Mouse (Mus musculus) 3134 (cell line): ENCODE measurements around the gene Ppp1r11.
"Not testable (repeated sequence)": the region's sequence is repeated elsewhere in the genome, so short reads cannot be mapped to it uniquely, and the experiment has no call there.

Experiments
- DNase-seq: peaks from one replicate; pipeline ENCODE4 v3.0.0-alpha.2; 2011; ENCODE audit warnings: low spot score; ENCODE audit not compliant: insufficient read length; ENCODE audit errors: extremely low read depth

Gene Ppp1r11

GRCm38 (mm10) chr17:36950981-36951947 is at the start of gene Ppp1r11:
Gene Ppp1r11, minus strand, starts transcription at chr17:36951741.
- DNase-seq, result peak; percentile 92

- no peak for DNase-seq
Measured at GRCm38 (mm10) chr17:37000863-37001262, 49.3 kb upstream of the Ppp1r11 start, which contains the start of gene Zfp57. Gene Zfp57, plus strand, starts transcription at chr17:37001163.

DNA sequence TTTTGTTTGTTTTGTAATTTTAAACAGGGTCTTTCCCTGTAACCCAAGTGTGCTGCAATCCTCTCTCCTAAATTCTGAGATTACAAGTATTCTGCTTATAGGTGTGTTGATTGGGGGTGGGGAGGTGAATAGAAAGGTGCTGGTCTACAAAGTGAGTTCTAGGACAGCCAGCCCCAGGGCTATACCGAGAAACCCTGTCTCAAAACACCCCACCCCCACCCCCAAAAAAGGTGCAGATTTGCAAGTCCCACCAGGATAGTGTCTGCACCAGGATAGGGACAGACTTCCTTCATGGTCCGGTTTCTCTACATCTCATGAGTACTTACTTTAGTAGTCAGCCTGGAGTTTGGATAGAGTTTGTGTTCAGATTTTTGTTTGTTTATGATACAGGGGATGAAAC is 46.9 kb upstream of the Ppp1r11 start:
- DNase-seq, result no peak

DNA sequence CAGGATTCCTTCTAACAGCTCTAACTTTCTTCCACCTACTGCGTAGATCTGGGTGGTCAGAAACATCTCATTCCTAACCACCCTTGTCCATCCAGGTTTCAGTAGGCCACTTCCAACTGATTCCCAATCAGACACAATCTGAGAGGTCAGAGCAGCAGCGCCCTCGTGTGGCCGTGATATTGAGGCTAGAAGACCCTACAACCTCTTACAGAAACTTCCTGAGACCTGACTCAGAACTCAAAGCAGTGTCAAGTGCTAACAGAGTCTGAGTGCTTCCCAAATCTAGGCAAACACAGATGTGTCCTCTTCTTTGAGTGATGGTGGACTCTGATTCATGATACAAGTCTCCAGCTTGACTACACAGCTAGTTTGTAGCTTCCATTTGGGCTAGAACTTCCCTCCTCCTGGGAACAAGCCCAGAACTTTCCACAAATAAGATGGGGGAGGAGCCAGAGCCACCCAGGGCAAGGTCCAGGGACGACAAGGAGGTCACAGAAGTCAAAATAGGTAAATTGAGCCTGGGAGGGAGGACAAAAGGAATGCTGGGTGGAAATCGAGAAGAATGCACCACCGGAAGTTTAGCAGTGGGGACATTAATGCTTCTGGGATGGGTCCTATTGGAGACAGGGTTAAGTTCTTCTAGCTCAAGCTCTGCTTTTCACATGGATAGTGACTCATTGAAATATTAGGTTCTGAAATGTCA is 45.6 kb upstream of the Ppp1r11 start:
- DNase-seq, result peak; percentile 28

DNA sequence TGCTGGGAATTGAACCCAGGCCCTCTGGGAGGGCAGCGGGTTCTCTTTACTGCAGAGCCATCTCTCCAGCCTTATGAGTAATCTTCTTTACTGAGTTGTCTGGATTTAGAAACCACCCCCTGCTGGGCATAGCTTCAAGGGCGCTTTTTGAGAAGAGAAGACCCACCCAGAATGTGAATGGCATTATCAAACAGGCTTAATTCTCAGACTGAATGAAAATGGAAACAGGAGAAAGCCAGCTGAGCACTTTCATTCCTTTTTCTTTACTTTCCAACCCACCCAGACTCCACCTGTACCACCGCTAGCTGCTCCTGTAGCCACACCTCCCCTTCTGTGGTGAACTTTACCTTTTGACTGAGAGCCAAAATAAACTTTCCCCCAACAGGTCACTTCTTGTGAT is 43.9 kb upstream of the Ppp1r11 start:
- no peak for DNase-seq

DNA sequence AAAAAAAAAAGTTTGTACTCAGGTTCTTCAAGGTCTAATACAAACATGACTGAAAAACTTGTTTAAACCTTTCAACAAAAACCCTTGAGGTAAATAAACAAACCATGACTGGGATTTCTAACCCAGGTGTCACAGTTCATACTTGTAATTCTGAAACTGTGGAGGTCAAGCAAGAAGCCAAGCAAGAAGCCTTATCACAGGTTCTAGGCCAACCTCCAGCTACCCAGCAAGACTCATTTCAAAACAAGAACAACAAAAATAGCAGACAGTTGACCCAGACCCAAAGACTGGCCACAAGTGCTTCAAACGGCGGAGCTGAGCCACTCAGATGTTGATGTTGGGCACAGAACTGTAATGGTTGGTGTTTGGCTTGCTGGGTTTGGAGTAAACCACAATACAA is 43.0 kb upstream of the Ppp1r11 start:
- no peak for DNase-seq

- DNase-seq, result no peak
Measured at GRCm38 (mm10) chr17:36993770-36994325, 42.3 kb upstream of the Ppp1r11 start.

DNA sequence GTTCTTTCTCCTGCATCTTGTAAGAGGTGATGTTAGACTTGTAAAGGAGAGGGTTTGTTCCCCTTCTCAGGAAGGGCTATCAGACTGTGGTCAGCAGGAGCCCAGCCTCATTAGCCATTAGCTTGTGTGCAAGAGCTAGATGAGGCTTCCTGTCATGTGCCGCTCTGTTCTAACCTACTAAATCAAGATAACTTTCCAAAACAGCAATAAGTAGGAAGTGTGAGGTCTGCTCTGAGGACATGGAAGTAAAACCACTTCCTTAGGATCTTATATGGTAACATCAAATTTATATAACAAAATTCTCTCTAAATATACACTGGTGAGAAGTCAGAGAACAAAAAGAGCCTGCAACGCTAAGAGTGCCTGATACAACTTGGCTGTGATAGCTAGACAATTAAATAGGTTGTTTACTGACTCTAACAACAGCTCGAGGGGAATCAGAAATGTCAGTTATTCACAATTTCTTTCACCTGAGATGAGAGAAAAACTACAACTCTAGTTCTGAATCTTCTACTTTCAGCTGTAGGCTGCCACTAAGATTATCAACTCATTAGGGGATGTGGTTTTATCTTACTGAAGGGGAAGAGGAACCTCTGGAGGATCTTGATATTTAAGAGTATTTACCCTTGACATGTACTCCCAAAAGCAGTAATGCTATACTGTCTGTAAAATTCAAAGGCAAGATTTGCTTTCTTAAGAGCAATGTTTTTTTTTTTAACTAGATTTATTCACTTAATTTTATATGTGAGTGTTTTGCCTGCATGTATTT is 41.0 kb upstream of the Ppp1r11 start:
- no peak for DNase-seq

DNA sequence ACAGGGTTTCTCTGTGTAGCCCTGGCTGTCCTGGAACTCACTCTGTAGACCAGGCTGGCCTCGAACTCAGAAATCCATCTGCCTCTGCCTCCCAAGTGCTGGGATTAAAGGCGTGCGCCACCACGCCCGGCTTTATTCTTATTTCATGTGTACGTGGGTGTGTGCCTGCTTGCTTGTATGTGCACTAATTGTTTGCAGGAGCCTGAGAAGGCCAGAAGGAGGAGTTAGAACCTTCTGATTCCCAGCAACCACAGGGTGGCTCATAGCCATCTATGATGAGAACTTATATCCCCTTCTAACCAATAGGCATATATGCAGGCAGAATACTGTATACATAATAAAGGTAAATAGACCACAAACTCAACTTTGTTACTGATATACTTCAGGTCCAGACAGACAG is 39.1 kb upstream of the Ppp1r11 start:
- not testable (repeated sequence) for DNase-seq

DNA sequence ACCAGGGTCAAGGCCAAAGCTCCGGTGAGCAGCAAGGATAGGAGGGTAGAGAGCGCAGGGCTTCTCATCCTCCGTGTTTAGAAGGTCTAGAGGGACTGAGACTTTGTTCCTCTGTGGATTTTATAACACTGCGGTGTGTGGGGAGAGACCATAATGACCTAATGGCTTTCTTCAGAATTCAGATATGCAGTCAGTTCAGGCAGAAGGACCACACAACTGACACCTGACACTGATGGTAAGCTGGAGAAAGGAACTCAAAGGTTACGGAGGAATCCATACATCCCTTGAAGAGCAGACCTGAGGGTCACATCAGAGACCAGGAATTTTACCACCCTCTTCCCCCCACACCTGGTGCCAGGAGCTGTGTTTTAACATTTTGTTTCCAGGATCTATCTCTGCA is 37.9 kb upstream of the Ppp1r11 start, which contains the start of gene H2-M5:
Gene H2-M5, minus strand, starts transcription at position 101 of the 400 bp plus-strand sequence.
- DNase-seq, result no peak

- DNase-seq, result no peak
Measured at GRCm38 (mm10) chr17:36988475-36988874, 36.9 kb upstream of the Ppp1r11 start.

- DNase-seq, result no peak
Measured at GRCm38 (mm10) chr17:36982253-36983155, 31.0 kb upstream of the Ppp1r11 start.

GRCm38 (mm10) chr17:36981845-36982244 is 30.3 kb upstream of the Ppp1r11 start:
- no peak for DNase-seq

- DNase-seq, result no peak
Measured at GRCm38 (mm10) chr17:36981221-36981813, 29.8 kb upstream of the Ppp1r11 start, which contains the start of gene 2410137M14Rik. Gene 2410137M14Rik, minus strand, starts transcription at chr17:36981237.

DNA sequence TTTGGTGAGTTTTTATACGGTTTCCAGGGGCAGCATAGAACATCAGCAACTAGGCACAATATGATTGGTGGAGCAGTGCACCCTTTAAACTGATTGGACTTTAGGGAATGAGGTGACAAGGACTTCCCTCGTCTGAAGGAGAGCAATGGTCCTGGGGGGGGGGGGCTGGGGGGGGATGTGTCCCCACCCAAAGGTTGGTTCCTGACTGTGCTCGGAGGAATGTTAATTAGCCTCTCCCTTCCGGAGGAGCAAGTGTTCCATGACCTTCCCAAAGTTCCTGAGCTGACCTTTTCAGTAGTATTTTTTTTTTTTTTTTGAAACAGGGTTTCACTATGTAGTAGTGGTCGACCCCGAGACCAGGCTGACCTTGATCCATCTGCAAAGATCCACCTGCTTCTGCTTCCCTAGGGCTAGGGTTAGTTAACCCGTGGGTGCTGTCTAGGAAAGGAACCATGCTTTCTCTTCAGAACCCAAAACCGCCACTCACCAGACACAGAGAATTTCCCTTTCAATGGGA is 21.8 kb upstream of the Ppp1r11 start:
- peak; percentile 66 for DNase-seq

DNA sequence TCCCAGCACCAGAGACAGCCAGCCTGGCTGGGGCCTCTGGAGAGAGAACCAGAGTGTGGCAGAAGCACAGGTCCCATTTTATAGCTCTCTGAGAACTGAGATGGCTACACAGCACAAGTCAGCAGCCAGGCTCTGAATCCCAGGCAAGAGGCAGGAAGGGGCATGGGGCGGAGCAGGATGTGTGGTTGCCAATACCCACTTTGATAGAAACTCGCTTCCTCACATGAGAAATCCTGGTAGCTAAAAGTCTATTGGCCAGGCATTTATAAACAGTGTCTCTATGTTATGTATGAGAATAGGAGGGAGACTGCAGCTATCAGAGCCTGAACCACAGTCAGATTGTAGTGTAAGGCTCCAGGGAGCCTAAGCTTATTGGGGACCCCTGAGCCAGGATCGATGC is 21.2 kb upstream of the Ppp1r11 start:
- DNase-seq, result no peak

DNA sequence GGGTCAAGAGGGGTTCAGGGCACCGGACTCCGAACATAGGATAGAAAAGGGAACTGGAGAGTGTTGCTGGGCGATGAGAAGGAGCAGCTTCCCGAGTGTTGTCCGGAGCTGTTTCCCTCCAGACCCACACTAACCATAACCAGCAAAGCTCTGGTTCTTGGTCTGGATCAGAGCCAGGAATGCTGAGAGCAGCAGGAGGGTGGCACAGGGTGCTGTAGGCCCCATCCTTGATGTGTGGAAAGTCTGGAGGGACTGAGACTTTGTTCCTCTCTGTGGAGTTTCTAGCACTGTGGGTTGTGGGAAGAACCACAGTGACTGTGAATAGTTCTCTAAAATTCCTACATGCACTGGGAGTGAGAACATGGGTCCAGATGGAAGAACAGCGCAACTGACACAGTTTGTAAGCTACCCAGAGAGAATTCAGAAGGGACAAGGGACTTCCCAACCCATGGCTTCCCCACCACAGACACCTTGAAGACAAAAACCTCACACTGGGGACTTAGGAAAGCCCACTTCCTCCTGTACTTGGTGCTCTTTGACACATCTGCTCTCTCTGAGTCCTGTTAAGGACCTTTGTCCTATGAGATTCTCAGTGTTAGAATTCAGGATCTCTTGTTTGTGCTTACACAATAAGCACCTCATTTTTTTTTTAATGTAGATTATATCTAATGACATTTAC is 19.8 kb upstream of the Ppp1r11 start:
- DNase-seq, result no peak

- no peak for DNase-seq
Measured at GRCm38 (mm10) chr17:36970316-36970890, 18.9 kb upstream of the Ppp1r11 start.
